Mouse (Mus musculus) heart, postnatal 0 days (tissue): ENCODE results near the gene Pltp.

ENCODE experiments used
- CTCF ChIP-seq: IDR thresholded peaks from 2 replicates; pipeline ENCODE4 v1.5.1; 2016; ENCODE audit warnings: antibody characterized with exemption, control low read depth, low read depth
- EP300 ChIP-seq: IDR thresholded peaks from 2 replicates; pipeline ENCODE4 v1.6.1; 2016; ENCODE audit warnings: antibody characterized with exemption, low read depth

DNA sequence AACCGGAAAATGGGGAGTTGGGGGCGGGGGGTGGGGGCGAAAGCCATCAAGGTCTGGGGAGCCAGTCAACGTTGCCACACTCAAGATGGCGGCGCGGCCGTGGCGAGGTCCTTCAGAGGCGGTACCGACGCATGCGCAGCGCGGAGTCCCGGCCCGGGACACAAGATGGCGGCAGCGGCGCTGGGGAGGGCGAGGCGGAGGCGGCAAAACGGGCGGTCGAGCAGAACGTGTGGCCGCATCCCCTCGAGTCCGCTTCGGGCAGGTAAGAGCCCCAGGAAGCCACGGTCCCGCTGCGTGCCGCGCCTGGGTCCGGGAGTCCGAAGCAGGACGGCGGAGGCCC lies 21.7 kb upstream of the Pltp start, which contains the start of gene Pcif1:
- no peak for TF ChIP-seq CTCF
- TF ChIP-seq EP300 = no peak
